ENCODE assay signal across 8 mouse cellular contexts in the genomic region with DNA sequence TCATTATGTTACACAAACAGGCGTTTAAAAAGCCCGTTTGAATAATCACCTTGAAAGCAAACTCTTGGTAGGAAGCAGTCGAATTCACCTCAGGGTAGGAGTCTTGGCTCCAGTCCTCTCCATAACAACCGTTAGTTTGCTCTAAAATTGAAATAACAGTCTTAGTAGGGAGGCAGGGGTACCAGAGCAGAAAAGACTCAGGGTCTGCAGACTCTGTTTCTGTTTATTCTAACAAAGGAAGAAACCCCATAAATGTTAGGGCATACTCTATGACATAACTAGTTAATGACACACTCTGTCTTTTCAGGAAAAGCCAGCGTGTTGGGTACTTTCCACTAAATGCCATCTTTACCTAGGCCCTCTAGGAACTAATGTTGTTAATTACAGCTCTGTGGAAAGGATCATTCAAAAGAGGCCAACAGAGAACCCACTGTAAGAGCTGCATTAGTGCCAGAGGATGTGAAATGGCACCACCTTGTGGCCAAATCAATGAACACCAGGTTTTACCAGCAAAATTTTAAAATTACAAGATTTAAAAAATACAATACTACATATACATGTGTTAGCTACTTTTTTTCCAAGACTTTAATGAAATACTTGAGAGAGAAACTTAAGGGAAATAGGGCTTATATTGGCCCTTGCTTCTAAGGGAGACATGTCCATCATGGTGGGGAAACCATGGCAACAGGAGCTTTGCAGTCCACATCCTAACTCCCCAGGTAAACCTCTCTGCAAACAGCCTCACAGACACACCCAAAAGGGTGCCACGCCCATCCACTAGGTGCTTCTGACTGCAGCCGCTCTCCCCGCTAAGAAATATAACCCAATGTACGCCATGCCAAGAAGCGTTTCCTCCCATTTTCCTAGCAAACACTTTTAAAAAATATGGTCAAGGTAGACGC. TPM values are rescaled to one million over a fixed set of nuclear protein-coding genes. Genes with fewer than 3 reads are reported as not detected.
DNase-seq lines count a peak whose midpoint lies in the region; ATAC-seq and TF ChIP-seq lines count a peak whose summit lies in the region.

No protein-coding gene starts in this region.

- H3K4me2 ChIP-seq in forebrain, embryonic 15.5 days (replicated peaks), result no peak overlapping the region
- H3K4me2 ChIP-seq in intestine, embryonic 15.5 days (replicated peaks), result no peak overlapping the region
- H3K4me2 ChIP-seq in limb, embryonic 12.5 days, result no peak overlapping the region

- DNase-seq in 416B (ENCODE audit: low read depth), result peak; percentile 75
- DNase-seq in G1E (ENCODE audit: low spot score), result peak; percentile 52
- DNase-seq in cerebellum, adult 18-20 months, result peak; percentile 46 to 51
- peak; percentile 49 to 66 for DNase-seq in natural killer cell, adult 2 months (ENCODE audit: low spot score in 2 of 2)
- peak; percentile 74 for DNase-seq in thymus, postnatal 4 days

- no peak for ATAC-seq in G1E (ENCODE audit: extremely low read depth, insufficient number of reproducible peaks, low FRiP score, poor library complexity, severe bottlenecking)
- ATAC-seq in forebrain, embryonic 15.5 days (replicated peaks), result peak; percentile 85
- peak; percentile 46 for ATAC-seq in intestine, embryonic 15.5 days
- ATAC-seq in limb, embryonic 12.5 days (ENCODE audit: insufficient number of reproducible peaks, insufficient read depth, low FRiP score, low TSS enrichment, low read depth), result no peak

- peak overlapping the region; percentile 71 for H3K27ac ChIP-seq in forebrain, embryonic 15.5 days (replicated peaks)
- H3K27ac ChIP-seq in intestine, embryonic 15.5 days, result no peak overlapping the region
- peak overlapping the region; percentile 59 for H3K27ac ChIP-seq in limb, embryonic 12.5 days

- no peak overlapping the region for H3K9ac ChIP-seq in forebrain, embryonic 15.5 days (replicated peaks)
- no peak overlapping the region for H3K9ac ChIP-seq in intestine, embryonic 15.5 days
- no peak overlapping the region for H3K9ac ChIP-seq in limb, embryonic 12.5 days (replicated peaks)

- H3K4me1 ChIP-seq in G1E (ENCODE audit: insufficient read depth, low read depth, low read length), result peaks cover 3% of the 10 kb centered on the region; the same call in 1 of the 2 replicates
- peaks cover 5% of the 10 kb centered on the region for H3K4me1 ChIP-seq in forebrain, embryonic 15.5 days
- no peaks in the 10 kb centered on the region for H3K4me1 ChIP-seq in intestine, embryonic 15.5 days (replicated peaks)
- H3K4me1 ChIP-seq in limb, embryonic 12.5 days (replicated peaks), result peaks cover 25% of the 10 kb centered on the region

- H3K9me3 ChIP-seq in G1E (replicated peaks), result no peaks in the 10 kb centered on the region
- H3K9me3 ChIP-seq in forebrain, embryonic 15.5 days, result no peaks in the 10 kb centered on the region
- H3K9me3 ChIP-seq in intestine, embryonic 15.5 days, result no peaks in the 10 kb centered on the region
- H3K9me3 ChIP-seq in limb, embryonic 12.5 days, result no peaks in the 10 kb centered on the region

- peak; percentile 37; the same call in 1 of the 2 replicates for TF ChIP-seq CTCF in G1E (IDR thresholded peaks at IDR 0.05; ENCODE audit: low read depth, low read length)

- peaks cover 11% of the 10 kb centered on the region; the same call in 1 of the 2 replicates for H3K27me3 ChIP-seq in G1E (ENCODE audit: insufficient read depth, low read length)
- no peaks in the 10 kb centered on the region for H3K27me3 ChIP-seq in forebrain, embryonic 15.5 days
- no peaks in the 10 kb centered on the region for H3K27me3 ChIP-seq in intestine, embryonic 15.5 days (replicated peaks)
- no peaks in the 10 kb centered on the region; the same call in 1 of the 2 replicates for H3K27me3 ChIP-seq in limb, embryonic 12.5 days

- 48% methylated on average over 11 of the region's 11 CpGs for WGBS in forebrain, embryonic 15.5 days
- WGBS in intestine, embryonic 15.5 days, result 49% methylated on average over 11 of the region's 11 CpGs
- WGBS in limb, embryonic 12.5 days, result 55% methylated on average over 11 of the region's 11 CpGs

- H3K36me3 ChIP-seq in G1E (replicated peaks), result no peaks in the 10 kb centered on the region
- no peaks in the 10 kb centered on the region for H3K36me3 ChIP-seq in forebrain, embryonic 15.5 days
- no peaks in the 10 kb centered on the region for H3K36me3 ChIP-seq in intestine, embryonic 15.5 days
- no peaks in the 10 kb centered on the region for H3K36me3 ChIP-seq in limb, embryonic 12.5 days

- no peak overlapping the region for H3K4me3 ChIP-seq in G1E (ENCODE audit: low read depth, low read length)
- no peak overlapping the region for H3K4me3 ChIP-seq in forebrain, embryonic 15.5 days
- H3K4me3 ChIP-seq in intestine, embryonic 15.5 days (replicated peaks), result no peak overlapping the region
- no peak overlapping the region for H3K4me3 ChIP-seq in limb, embryonic 12.5 days (replicated peaks)

RNA-seq across cellular contexts. Expression of a gene that starts 26.2 kb away (rescaled TPM):
- 6.1 and 10.8 TPM in 2 replicates for total RNA-seq in G1E (2014; fragmentation: Nextera tagmentation)
- 3.3 and 3.4 TPM in 2 replicates for total RNA-seq in G1E (2017)
- 0.01 and 0.27 TPM in 2 replicates for polyA plus RNA-seq in G1E (2012)
- 0.13 and 0.33 TPM in 2 replicates for polyA plus RNA-seq in forebrain, embryonic 15.5 days (2015; fragmentation: Nextera tagmentation; extraction: Ambion mirVana)
- 0.06 TPM in 1 of 2 replicates, not detected in the other for polyA plus RNA-seq in intestine, embryonic 15.5 days (2015; fragmentation: Nextera tagmentation; extraction: Ambion mirVana)
- 0.05 and 0.08 TPM in 2 replicates for polyA plus RNA-seq in limb, embryonic 12.5 days (2016; fragmentation: Nextera tagmentation; extraction: Ambion mirVana)

Comparison
In these comparisons a context has a peak if more than half of its experiments do, and no peak if none do; other contexts are left out.
1. ATAC-seq: peak in forebrain, embryonic 15.5 days (single experiment) and intestine, embryonic 15.5 days (single experiment); none in G1E (single experiment) and limb, embryonic 12.5 days (single experiment).
2. Peak in every context shown above with its lines, with median percentiles within 50 percentile points of each other: DNase-seq.